Mouse (Mus musculus): ENCODE measurements around the gene Mrpl4.

DNA sequence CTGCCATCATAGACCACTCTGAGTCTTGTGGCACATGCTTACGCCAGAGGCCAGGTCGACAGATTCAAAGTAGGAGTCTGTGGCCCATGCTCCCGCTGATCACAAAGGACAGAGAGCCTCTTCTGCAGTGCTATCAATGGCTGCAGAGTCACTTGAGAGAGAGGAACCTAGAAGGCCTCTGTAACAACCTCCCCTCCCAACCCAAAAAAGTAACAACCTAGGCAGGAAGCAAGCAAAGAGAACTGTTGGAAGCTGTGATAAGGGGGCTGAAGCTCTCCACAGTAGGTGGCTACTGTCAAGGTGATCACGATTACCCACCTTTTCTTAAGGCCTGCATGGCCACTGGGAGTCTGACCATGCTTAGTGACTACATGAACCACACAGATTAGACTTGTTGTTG lies 41.0 kb downstream of the Mrpl4 start:
- no peak for TF ChIP-seq CTCF (IDR thresholded peaks at IDR 0.05; ENCODE audit: low read depth)
- no peak for TF ChIP-seq EP300 (optimal IDR thresholded peaks at IDR 0.05)
